Mouse (Mus musculus): ENCODE results near the gene Specc1l. TPM values are rescaled to one million over a fixed set of nuclear protein-coding genes. Genes with fewer than 3 reads are reported as not detected.

Specc1l gene
- polyA plus RNA-seq, 1 experiment, result 5.2 TPM

DNA sequence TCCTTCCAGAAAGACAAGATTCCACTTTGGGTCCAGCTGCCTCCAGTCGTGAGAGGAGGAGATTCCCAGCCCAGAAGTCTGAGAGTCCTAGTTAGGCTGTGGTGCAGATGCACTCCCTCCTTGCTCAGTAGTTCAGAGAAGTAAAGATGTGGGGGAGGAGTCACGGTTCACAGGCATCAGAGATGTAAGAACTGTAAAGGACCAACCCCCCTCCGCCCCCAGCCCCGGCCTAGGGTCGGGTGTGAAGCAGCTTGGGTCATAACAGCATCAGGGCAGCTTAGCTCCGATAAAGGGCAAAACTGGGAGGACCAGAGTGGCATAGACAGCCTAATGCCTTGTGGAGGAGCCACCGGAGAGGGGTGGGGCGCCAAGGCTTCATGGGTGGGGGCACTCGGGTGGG, 104.6 kb downstream of the Specc1l start:
- no peak for TF ChIP-seq GATA1 (IDR thresholded peaks at IDR 0.05; ENCODE audit: low read length)

DNA sequence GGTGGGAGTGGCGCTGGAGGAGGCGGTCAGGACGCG, 104.8 kb downstream of the Specc1l start, which contains the start of gene Adora2a:
Gene Adora2a, plus strand, starts transcription at position 6 of the 36 bp plus-strand sequence.
- no peak for TF ChIP-seq GATA1 (IDR thresholded peaks at IDR 0.05; ENCODE audit: low read length)

DNA sequence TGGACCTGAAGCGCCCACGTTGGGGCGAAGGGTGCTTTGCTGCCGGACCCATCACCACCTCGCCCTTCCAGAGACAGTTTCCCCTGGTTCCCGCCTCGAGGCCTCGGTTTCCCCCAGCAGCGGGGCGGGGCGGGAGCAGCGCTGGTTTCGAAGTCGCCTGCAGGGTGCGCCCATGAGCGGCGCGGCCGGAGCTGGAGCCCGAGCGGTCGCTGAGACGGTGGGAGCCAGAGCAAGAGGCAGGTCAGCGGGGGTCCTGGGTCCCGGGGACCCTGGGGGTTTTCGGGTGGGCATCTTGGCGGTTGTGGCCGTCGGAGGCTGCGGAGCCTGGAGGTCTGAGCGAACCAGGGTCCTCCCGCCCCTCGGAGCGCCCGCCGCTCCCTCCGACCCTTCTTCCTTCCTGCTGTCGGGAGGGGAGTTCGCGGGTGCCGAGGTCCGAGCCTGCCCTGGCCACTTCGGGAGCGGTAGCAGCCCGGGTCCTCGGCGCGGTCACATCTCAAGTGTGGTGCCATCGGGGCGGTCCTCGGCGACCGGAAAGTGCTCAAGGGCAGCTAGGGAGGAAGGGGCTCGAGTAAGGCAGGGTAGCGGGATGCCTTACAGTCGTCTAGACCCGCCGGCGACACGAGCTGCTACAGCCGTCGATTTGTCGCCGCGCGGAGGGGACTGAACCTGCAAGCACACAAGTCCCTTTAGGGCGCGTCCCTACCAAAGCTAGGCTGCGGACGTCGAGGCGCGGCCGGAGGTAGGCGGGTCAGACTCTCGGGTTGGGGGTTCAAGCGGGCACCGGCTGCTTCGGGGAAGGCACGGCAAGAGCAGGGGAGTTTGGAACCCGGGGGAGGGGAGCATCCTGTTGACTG, 105.3 kb downstream of the Specc1l start:
- TF ChIP-seq GATA1 (IDR thresholded peaks at IDR 0.05; ENCODE audit: low read length), result no peak

DNA sequence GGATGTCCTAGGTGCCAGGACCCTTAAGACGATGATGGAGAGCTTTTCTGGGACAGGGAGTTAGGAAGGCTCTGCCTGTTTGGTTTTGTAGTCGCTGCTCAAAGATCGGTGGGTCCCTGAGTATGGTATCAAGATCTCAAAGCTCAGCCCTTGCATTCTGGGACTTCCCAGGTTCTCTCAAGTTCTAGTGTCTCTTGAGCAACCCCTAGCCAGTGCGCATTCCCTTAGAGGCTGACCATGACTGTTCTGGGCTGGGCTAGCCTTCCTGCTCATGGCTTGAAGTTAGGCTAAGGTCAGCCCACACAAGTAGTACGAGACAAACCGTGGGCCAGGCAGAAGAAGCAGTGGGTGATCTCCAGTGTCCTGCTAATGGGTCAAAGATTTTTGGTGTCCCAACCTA, 106.3 kb downstream of the Specc1l start:
- no peak for TF ChIP-seq GATA1 (IDR thresholded peaks at IDR 0.05; ENCODE audit: low read length)

DNA sequence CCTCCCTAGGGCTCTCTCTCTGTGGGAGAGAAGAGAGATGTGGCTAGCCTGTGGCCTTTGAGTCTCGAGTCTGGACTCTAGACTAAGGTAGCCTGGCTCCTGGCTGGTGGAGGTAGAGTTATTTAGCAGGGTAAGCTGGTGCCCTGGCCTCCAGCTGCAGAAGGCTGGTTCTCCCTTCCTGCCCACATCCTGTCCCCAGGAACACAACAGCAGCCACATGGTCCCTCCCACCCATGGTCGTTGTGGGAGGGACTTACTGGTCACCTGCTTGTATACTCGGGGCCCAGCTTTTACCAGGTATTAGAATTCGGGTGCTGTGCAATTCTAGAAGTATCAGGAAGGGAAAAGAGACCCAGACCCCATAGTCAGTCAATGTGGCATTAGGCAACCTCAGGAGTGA, 108.4 kb downstream of the Specc1l start:
- no peak for TF ChIP-seq GATA1 (IDR thresholded peaks at IDR 0.05; ENCODE audit: low read length)

DNA sequence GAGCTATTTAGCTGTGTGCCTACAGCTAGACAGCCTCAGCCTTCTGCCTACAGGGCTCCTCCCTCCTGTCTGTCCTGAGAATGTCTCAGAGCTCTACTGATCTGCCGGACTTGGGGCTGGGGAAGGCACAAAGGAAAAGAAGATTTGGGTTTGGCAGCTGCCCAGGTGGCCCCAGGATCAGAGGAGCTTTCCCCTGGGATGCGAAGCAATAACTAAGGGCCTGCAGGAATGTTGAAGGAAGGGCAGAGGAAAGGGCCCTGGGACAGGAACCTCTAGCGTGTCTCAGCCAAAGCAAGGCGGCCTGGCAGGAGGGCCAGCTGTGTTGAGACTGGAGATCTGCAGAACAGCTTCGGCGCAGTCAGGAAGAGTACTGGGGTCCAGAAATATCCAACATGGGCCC, 111.1 kb downstream of the Specc1l start:
- TF ChIP-seq GATA1 (IDR thresholded peaks at IDR 0.05; ENCODE audit: low read length), result no peak

DNA sequence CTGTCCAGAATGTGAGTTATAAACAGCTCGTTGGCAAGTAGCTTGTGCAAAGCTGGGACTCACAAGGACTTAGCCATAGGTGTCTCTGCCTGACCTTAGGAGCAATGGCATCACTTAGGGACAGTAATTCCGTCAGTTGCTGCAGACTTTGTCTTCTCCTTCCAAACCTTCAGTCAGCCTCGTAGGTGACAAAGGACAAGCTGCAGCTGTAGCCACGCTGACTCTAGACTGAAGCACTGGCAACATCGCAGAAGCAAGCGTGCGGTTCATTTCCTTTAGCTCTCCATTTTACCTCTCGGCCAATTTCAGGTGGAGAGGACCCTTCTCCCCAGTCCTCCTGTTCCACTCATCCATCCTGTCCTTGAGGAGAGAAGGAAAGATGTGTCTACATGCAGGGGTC, 112.1 kb downstream of the Specc1l start:
- TF ChIP-seq GATA1 (IDR thresholded peaks at IDR 0.05; ENCODE audit: low read length), result no peak

DNA sequence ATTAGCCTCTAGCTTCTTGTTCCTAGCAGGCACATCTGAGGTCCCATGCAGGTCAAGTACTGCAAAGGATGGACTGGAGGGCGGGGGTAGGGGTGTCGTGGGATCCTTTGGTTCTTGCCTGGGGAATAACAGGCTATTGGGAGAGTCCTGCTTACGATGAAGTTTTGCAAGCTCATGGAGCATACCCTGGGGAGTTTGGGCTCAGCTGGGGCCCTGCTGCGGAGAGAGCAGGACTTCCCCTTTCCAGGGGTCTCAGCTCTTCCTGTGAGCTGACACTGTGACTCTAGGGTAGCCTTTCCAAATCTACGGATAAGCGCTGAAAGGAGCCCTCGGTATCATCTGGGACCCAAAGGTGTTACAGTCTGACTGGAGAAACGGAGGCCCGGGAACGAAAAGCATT, 112.5 kb downstream of the Specc1l start:
- no peak for TF ChIP-seq GATA1 (IDR thresholded peaks at IDR 0.05; ENCODE audit: low read length)

DNA sequence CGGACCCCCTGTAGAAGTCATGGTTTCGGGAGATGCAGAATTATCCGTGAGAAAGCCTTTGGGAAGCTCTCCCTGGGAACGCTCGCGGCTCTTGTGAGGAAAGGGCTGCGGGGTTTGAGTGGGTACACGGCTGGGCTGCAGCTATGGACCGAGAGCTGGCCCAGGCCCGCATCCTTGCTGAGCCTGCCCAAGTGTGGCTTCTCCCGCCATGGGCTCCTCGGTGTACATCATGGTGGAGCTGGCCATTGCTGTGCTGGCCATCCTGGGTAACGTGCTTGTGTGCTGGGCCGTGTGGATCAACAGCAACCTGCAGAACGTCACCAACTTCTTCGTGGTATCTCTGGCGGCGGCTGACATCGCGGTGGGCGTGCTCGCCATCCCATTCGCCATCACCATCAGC, 113.9 kb downstream of the Specc1l start:
- TF ChIP-seq GATA1 (IDR thresholded peaks at IDR 0.05; ENCODE audit: low read length), result no peak

DNA sequence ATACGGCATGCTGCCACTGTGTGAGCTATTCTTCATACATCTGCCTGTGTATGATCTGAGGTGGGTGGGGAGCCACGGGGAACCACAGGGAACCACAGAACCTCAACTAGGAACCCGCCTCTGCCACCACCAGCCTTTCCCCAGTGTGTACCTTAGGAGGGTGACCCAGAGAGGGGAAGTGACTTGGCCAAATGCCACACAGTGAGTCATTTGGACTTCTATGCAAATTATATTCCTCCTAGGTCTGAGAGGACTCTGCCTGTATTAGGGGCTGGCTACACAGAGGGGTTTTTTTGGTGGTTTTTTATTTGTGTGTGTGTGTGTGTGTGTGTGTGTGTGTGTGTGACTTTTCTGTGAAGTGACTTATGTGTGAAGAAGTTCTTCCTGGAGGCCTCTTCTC, 114.7 kb downstream of the Specc1l start:
- TF ChIP-seq GATA1 (IDR thresholded peaks at IDR 0.05; ENCODE audit: low read length), result no peak

DNA sequence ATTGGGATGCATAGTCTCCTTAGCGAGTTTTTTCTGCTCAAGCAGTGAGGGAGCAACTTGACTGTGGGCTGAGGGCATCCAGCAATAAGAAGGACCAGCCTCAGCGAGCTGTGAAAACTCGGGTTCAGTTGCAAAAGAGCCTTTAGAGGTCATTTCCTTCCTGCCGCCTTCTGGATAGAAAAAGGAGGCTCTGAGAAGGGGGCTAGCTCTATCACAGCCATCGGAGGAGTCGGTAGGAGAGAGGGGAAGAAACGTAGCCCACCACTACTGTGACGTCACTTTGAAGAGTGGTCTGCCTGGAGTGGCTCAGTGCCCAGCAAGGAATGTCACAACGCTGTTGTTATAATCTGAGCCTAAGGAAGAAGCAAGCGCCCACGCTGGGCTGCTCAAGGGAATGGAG, 115.2 kb downstream of the Specc1l start:
- TF ChIP-seq GATA1 (IDR thresholded peaks at IDR 0.05; ENCODE audit: low read length), result no peak

DNA sequence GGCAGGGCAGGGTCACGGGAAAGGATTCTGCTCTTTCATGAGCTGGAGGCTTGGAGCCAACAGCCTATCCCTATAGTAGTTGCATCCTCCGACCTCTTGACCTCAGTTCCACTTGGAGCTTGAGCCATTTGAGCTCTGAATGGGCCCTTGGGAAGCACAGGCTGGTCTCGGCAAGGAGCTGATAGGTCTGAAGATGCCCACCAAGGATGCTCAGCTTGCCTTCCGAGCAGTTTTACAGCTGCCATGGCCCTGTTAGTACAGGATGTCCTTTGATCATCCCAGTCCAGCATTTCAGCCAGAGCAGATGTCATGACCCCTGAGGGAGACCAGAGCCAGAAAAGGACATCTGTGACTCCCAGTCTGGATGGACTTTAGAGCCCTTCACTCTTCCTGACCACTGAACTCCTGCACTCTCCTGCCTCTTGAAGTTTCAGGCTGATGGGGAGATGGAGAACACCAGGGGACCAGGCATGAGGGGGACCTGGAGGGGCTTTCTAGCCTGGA, 116.4 kb downstream of the Specc1l start:
- TF ChIP-seq GATA1 (IDR thresholded peaks at IDR 0.05; ENCODE audit: low read length), result no peak

DNA sequence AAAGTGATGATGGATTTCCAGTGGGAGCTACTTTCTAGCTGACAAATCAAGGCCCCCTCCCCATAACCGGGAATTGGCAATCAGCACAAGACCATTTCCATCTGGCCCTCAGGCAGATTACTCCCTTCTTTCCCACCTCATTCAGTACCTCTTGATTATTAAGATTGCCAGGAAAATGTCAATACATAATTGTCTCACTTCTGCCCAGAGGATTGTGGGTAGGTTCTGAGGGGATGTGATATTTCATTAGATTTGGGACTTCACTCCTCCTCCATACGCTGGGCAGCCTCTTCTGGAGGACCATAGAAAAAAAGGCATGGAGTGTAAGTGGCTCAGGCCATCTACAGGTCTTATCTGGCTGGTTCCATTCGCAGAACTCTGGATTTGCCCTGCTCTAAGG, 120.4 kb downstream of the Specc1l start:
- TF ChIP-seq GATA1 (IDR thresholded peaks at IDR 0.05; ENCODE audit: low read length), result no peak

DNA sequence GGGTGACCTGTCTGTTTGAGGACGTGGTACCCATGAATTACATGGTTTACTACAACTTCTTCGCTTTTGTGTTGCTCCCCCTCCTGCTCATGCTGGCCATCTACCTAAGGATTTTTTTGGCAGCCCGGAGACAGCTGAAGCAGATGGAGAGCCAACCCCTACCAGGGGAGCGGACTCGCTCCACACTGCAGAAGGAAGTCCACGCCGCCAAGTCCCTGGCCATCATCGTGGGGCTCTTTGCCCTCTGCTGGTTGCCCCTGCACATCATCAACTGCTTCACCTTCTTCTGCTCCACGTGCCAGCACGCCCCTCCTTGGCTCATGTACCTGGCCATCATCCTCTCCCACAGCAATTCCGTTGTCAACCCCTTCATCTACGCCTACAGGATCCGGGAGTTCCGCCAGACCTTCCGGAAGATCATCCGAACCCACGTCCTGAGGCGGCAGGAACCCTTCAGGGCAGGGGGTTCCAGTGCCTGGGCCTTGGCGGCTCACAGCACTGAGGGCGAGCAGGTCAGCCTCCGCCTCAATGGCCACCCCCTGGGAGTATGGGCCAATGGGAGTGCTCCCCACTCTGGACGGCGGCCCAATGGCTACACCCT, 121.4 kb downstream of the Specc1l start:
- TF ChIP-seq GATA1 (IDR thresholded peaks at IDR 0.05; ENCODE audit: low read length), result no peak

DNA sequence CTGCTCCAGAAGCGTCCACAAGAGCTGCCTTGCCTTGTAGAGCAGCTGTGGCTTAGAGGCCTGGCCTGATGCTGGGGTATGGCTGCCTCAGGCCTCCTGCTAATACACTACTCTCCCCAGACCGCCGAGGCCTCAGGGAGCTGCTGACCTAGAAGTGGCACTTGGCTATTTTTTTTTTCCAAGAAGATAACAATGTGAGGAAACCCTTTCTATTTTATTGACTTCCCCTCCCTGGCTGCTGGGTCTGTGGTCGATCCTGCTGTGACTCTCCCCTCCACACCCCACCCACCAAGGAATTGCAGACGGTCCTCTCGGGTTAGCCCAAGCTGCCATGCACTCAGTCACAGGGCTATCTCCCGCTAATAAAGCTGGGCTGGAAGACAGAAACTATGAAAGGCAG, 122.3 kb downstream of the Specc1l start:
- TF ChIP-seq GATA1 (IDR thresholded peaks at IDR 0.05; ENCODE audit: low read length), result no peak

DNA sequence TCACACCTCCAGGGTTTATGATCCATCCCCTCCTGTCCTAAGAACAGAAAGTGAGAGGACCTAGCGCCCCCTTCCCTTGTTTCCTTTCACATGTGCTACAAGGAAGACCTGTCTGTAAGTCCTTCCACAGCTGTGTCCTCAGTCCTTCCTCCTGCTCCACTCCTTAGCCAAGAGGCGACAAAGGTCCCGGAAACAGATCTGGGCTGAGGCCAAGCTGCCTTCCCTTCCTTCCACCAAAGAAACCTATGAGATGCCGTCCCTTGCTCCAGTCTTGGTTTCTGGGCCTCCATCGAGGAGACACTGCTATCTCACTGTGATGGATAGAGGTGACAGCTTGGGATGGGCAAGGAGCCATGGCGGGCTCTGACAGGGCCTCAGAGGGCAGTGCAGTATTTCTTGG, 123.2 kb downstream of the Specc1l start:
- TF ChIP-seq GATA1 (IDR thresholded peaks at IDR 0.05; ENCODE audit: low read length), result no peak

DNA sequence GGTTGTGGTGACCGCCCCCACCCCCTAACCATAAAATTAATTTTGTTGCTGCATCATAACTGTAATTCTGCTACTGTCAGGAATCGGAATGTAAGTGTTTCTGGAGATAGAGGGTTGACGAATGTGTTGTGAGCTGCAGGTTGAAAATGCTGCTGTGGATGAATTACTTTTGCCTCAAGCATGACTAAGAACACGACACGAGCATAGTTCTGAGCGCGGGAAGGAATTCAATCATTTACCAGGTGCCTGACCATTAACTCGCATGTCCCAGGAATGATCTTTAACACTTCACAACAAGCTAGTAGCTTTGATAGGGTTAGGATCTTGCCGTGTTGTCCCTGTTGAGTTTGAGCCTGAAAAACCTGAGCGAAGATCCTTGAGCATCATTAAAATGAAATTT, 125.4 kb downstream of the Specc1l start:
- no peak for TF ChIP-seq GATA1 (IDR thresholded peaks at IDR 0.05; ENCODE audit: low read length)

DNA sequence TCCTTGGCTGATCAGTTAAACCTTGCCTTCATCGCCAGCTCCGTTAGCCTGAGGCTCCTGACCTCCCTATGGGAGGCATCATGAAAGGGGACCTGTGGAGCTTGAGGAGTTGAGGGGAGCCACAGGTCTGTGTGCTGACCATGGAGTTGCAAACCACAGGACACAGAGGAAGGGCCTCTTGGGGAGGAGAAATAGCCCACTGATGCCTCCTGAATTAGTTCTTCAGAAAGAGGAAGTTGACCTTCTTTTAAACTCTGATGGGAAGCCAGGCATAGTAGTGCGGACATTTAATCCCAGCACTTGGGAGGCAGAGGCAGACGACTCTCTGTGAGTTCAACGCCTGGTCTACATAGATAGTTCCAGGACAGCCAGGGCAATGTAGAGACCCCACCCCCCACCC, 127.0 kb downstream of the Specc1l start:
- TF ChIP-seq GATA1 (IDR thresholded peaks at IDR 0.05; ENCODE audit: low read length), result no peak
